Mouse (Mus musculus): Measurements from ENCODE around the gene Otub1.

DNA sequence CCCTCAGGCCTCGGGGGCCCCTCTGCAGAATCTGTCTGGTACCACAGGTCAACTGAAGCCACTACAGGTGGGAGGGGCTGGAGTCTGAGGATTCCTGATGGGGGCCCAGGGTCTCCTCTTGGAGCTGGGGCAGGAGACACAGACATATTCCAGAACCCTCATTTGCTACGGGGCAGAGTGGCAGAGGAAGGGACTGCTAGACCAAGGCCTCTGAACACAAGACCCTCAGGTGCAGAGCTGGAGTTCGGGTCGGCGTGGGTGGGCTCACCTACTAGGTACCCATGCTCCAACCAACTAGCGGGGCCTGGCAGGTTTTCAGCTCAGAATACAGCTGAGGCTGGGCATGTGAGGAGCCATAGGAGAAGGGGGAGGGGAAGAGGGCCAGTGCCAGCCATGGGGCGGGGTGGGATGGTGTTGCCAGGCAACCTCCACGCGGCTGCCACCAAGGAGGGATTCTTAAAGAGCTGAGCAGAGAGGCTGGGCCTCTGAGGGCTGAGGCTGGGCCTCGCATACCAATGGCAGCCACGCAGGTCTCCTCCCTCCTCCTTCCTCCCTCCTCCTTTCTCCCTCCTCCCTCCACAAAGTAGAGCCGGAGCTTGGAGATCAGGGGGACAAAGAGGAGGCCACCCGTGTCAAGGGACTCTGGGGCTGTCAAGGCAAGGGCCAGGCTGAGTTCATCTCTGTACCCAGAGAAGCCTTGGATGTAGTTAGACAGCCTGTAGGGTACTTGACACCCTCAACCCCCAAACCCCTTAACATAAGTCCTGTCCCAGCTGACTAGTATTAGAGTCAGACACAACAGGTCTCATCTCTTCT lies 33.9 kb downstream of the Otub1 start:
- TF ChIP-seq POLR2A (IDR thresholded peaks at IDR 0.05; ENCODE audit: insufficient read length, low read depth): no peak
- TF ChIP-seq TCF12 (IDR thresholded peaks at IDR 0.05; ENCODE audit: insufficient read depth, poor library complexity, severe bottlenecking): no peak

Data from myocyte (in vitro differentiated cells).